Mouse (Mus musculus) kidney, adult 2 months (tissue): Measurements from ENCODE around the gene Slc1a3.

Experiments
- CTCF ChIP-seq: fragments of 200-500 bp; conservative IDR thresholded peaks from 2 replicates; pipeline ENCODE4 v1.5.1; 2011; ENCODE audit warnings: low read depth, mild to moderate bottlenecking, control low read depth, low read length, moderate library complexity, mixed read lengths; ENCODE audit not compliant: insufficient read depth, insufficient read length
- POLR2A ChIP-seq: fragments of 200-500 bp; IDR thresholded peaks from one replicate; pipeline ENCODE4 v1.6.1; 2011; ENCODE audit warnings: low read depth, low read length, control low read depth

GRCm38 (mm10) chr15:8711630-8712310 lies 1.2 kb upstream of the Slc1a3 start:
- TF ChIP-seq CTCF (no peak), POLR2A (no peak)
